Mouse (Mus musculus): Measurements from ENCODE around the gene Cinp. TPM values are rescaled to one million over a fixed set of nuclear protein-coding genes. Genes with fewer than 3 reads are reported as not detected.
A peak's percentile ranks its signal among the peaks of the same experiment; 100 is the strongest.

The Cinp gene
- total RNA-seq (2012; rRNA removed) = 189 and 210 TPM in 2 replicates
- 100 to 1,000 TPM in 1 of 2 experiments, not detected in 1; 162 TPM for polyA plus RNA-seq (2012; ENCODE audit: insufficient read depth in 1 of 2, insufficient read length in 2 of 2, low read depth in 1 of 2, low replicate concordance in 2 of 2, missing spikeins in 1 of 2)

DNA sequence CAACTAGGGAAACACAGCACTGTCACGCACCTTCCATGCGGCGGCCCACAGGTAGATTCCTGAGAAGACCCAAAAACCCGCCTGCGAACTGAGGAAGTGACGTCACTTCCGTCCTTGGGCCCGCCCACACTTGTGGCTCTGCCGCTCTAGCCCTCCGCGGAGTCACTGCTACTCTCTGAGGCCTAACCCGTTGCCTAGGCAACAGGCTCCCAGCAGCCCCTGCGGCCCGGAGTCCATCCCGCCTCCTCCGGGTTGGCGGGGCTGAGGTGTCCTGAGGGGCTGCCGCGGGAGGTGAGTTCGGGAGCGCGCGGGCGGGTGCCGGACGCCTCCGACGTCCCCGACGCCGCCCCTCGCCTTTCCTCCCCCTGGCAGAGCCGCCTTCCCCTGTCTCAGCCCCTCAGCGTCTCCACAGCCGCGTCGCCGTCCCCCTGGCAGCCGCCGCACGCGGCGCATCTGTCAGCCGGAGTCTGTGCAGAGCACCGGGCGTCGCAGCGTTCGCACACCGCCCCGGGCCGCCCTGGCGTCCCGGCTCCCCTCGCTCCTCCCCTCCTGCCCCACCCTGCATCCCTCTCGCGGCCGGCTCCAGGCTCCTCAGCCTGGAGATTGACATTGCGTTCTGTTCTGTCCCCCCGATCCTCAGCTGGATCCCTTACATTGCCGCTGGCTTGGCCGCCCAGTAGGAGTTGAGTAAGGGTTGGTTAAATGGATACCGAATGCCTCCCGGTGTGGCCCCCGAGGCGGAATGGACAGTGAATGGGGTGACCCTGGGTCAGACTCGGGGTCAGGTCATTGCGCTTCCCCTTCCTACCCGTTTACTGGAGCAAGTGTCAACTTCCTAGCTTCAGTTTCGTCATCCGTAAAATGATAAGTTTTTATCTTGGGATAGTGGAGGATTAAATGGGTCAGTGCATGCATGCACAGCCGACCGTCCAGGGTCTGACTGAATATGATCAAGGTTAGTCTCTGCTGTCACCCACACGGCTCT, at the start of gene Cinp, which contains the start of gene Tecpr2:
Gene Cinp (minus strand): TSS at position 110 of the 985 bp plus-strand sequence.
Gene Tecpr2 (plus strand): TSS at position 229 of the 985 bp plus-strand sequence.
- Histone ChIP-seq H3K4me1 (ENCODE audit: control insufficient read depth in 1 of 2, insufficient read depth in 2 of 2, low read length in 2 of 2) (peaks cover 0 to 10% of the 10 kb centered on the region in 2 experiments; a peak in 3 of 4 replicates), H3K27ac (ENCODE audit: control insufficient read depth, low read depth, low read length) (peak within 1 kb of the TSS; percentile 54), H3K79me2 (ENCODE audit: control insufficient read depth, insufficient read depth, low read length, poor library complexity) (peaks cover 37% of the 10 kb centered on the region), H3K27me3 (ENCODE audit: control insufficient read depth in 1 of 2, insufficient read depth in 2 of 2, low read length in 2 of 2) (no peaks in the 10 kb centered on the region), H3K9ac (ENCODE audit: control insufficient read depth, low read depth, low read length, poor library complexity, severe bottlenecking) (peak within 1 kb of the TSS; percentile 87), H3K4me3 (ENCODE audit: control insufficient read depth in 1 of 2, insufficient read depth in 1 of 2, low read depth in 2 of 2, low read length in 2 of 2) (peak within 1 kb of the TSS; percentile 81 to 97), H3K36me3 (ENCODE audit: control insufficient read depth in 1 of 2, insufficient read depth in 2 of 2, low read length in 2 of 2) (peaks cover 0 to 10% of the 10 kb centered on the region in 2 experiments; a peak in 2 of 4 replicates), H3K9me3 (replicated peaks; ENCODE audit: insufficient read depth, low read length) (no peaks in the 10 kb centered on the region)
- peak; percentile 99 for DNase-seq (ENCODE audit: low read depth, low spot score)
- TF ChIP-seq KAT2A (conservative IDR thresholded peaks at IDR 0.05; ENCODE audit: low read depth, low read length) = no peak; the same call in 1 of the 2 replicates
- TF ChIP-seq MYB (IDR thresholded peaks at IDR 0.05; ENCODE audit: low read depth, low read length) = no peak
- TF ChIP-seq MEF2A (IDR thresholded peaks at IDR 0.05; ENCODE audit: extremely low read depth, insufficient replicate concordance, low read depth, low read length, poor library complexity, severe bottlenecking) = no peak
- no peak for TF ChIP-seq TAL1 (IDR thresholded peaks at IDR 0.05; ENCODE audit: low read length)
- peak; percentile 84; the same call in 1 of the 2 replicates for TF ChIP-seq MAZ (IDR thresholded peaks at IDR 0.05; ENCODE audit: low read depth, low read length)
- TF ChIP-seq EP300 (IDR thresholded peaks at IDR 0.05; ENCODE audit: low read depth in 1 of 2, low read length in 2 of 2) = peak in 1 of 2 experiments; percentile 8; a peak in 1 of 4 replicates
- no peak for TF ChIP-seq ZNF384 (IDR thresholded peaks at IDR 0.05; ENCODE audit: low read depth, low read length)
- no peak for TF ChIP-seq ZKSCAN1 (IDR thresholded peaks at IDR 0.05; ENCODE audit: low read depth, low read length)
- TF ChIP-seq USF1 (IDR thresholded peaks at IDR 0.05; ENCODE audit: low read depth, low read length) = no peak
- TF ChIP-seq ETS1 (IDR thresholded peaks at IDR 0.05; ENCODE audit: low read depth, low read length) = peak; percentile 63; the same call in 1 of the 2 replicates
- TF ChIP-seq POLR2AphosphoS2 (IDR thresholded peaks at IDR 0.05; ENCODE audit: low read length) = peak; percentile 77
- peak; percentile 76 for TF ChIP-seq TBP (IDR thresholded peaks at IDR 0.05; ENCODE audit: low read depth, low read length)
- TF ChIP-seq BHLHE40 (IDR thresholded peaks at IDR 0.05; ENCODE audit: borderline replicate concordance, low read depth, low read length) = no peak
- TF ChIP-seq JUND (IDR thresholded peaks at IDR 0.05; ENCODE audit: low read depth, low read length) = no peak
- TF ChIP-seq POLR2A (IDR thresholded peaks at IDR 0.05; ENCODE audit: control insufficient read depth in 1 of 2, insufficient read depth in 1 of 2, low read depth in 1 of 2, low read length in 2 of 2, poor library complexity in 1 of 2) = peak; percentile 79 to 91
- peak; percentile 99 for TF ChIP-seq SIN3A (IDR thresholded peaks at IDR 0.05; ENCODE audit: low read length)
- TF ChIP-seq NRF1 (IDR thresholded peaks at IDR 0.05; ENCODE audit: insufficient read depth, low read depth, low read length, poor library complexity, severe bottlenecking) = no peak
- TF ChIP-seq CHD2 (IDR thresholded peaks at IDR 0.05; ENCODE audit: low read length) = no peak
- TF ChIP-seq CHD1 (IDR thresholded peaks at IDR 0.05; ENCODE audit: low read depth, low read length) = 0 out of 2 replicates have a peak, but pooled peaks have one; percentile 72
- TF ChIP-seq MAFK (IDR thresholded peaks at IDR 0.05; ENCODE audit: borderline replicate concordance, low read depth, low read length) = no peak
- TF ChIP-seq E2F4 (IDR thresholded peaks at IDR 0.05; ENCODE audit: borderline replicate concordance, low read depth, low read length) = no peak; the same call in 1 of the 2 replicates
- TF ChIP-seq RAD21 (IDR thresholded peaks at IDR 0.05; ENCODE audit: low read depth, low read length) = no peak
- TF ChIP-seq POLR2AphosphoS5 (IDR thresholded peaks at IDR 0.05; ENCODE audit: borderline replicate concordance, low read depth, low read length) = no peak
- TF ChIP-seq SMC3 (IDR thresholded peaks at IDR 0.05; ENCODE audit: low read depth, low read length) = no peak
- no peak for TF ChIP-seq RCOR1 (IDR thresholded peaks at IDR 0.05; ENCODE audit: low read depth, low read length)
- TF ChIP-seq NELFE (IDR thresholded peaks at IDR 0.05; ENCODE audit: low read depth, low read length) = peak; percentile 90
- TF ChIP-seq TCF12 (IDR thresholded peaks at IDR 0.05; ENCODE audit: low read depth, low read length) = peak; percentile 18; the same call in 1 of the 2 replicates
- TF ChIP-seq GATA1 (IDR thresholded peaks at IDR 0.05; ENCODE audit: low read depth, low read length) = no peak
- TF ChIP-seq MXI1 (IDR thresholded peaks at IDR 0.05; ENCODE audit: low read depth, low read length) = peak; percentile 94
- peak; percentile 93 for TF ChIP-seq HCFC1 (IDR thresholded peaks at IDR 0.05; ENCODE audit: low read depth, low read length)
- peak; percentile 74; the same call in 1 of the 2 replicates for TF ChIP-seq MYC (IDR thresholded peaks at IDR 0.05; ENCODE audit: low read depth, low read length)
- TF ChIP-seq GABPA (IDR thresholded peaks at IDR 0.05; ENCODE audit: low read depth, low read length) = no peak
- no peak for TF ChIP-seq USF2 (IDR thresholded peaks at IDR 0.05; ENCODE audit: borderline replicate concordance in 1 of 2, insufficient read depth in 1 of 2, low read depth in 1 of 2, low read length in 2 of 2)
- peak; percentile 91 for TF ChIP-seq ELF1 (IDR thresholded peaks at IDR 0.05; ENCODE audit: low read depth, low read length)
